Mouse (Mus musculus) CH12F3 (cell line): ENCODE results near the gene Calhm4.

Source experiments
- in situ Hi-C: fragments of 300-500 bp; cut with MboI; formaldehyde crosslinking; loops from 2 replicates; pipeline ENCODE4 v1.14.3; 2020; ENCODE audit warnings: low sequenced_read_pairs

The Calhm4 gene

GRCm38 (mm10) chr10:34044210-34044609 is at the start of gene Calhm4:
Gene Calhm4, minus strand, starts transcription at chr10:34044310.
- in situ Hi-C loops: no loop called here

- in situ Hi-C loops: no loop called here
Observed at GRCm38 (mm10) chr10:34091888-34092287, 47.8 kb upstream of the Calhm4 start.

DNA sequence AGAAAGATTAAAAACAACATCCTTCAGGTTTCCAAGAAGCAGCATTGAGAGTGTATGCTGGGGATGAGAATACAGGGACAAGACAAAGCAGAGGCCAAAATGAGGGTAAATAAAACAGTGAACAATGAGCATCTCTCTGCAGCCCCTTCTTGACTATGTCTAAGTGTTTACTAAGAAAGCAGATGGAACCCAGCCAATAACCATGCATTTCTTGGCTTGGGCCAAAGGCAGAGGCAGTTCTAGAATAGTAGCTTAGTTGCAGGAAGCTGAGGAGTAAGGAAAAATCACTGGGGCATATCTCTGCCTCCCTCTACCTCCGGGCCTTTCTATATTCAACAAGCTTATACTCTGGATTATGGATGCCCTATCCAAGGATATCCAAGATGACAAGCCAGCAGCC is 46.4 kb upstream of the Calhm4 start:
- in situ Hi-C loops: no loop called here

DNA sequence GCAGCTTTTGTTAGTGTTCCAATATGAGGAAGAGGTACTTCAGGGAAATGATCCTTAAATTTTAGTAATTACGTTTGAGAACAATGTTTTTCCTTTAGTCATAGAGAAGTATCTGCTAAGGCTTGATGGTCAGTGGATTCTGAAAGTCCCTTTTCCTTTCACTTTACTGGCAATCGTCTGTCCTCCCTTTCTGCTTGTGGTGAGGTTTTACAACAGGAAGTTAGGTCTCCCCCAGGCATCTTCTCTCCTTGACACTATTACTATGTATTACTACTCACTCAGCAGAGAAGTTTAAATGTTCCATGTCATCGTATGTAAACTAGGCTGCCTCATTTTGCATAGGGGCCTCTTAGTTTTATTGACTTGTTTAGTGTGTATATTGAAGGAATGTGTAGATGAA is 45.4 kb upstream of the Calhm4 start:
- in situ Hi-C loops: no loop called here

DNA sequence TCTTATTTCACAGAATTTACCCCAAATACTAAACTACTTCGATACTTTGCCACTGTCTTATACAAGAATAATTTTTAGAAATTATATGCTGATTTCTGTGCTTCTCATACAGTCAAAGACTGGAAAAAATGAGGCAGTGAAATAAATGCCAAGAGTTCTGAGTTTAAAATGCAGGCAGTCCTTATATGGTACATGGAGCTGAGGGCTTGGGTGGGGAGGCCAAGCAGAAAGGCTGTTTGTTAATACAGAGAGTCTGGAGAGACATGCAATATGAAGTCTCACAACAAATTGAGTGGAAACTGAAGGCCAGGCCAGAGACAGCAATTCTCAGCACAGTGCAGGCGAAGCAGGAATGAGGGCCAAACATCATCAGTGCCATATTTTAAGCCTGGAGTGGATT is 44.4 kb upstream of the Calhm4 start:
- in situ Hi-C loops: no loop called here

DNA sequence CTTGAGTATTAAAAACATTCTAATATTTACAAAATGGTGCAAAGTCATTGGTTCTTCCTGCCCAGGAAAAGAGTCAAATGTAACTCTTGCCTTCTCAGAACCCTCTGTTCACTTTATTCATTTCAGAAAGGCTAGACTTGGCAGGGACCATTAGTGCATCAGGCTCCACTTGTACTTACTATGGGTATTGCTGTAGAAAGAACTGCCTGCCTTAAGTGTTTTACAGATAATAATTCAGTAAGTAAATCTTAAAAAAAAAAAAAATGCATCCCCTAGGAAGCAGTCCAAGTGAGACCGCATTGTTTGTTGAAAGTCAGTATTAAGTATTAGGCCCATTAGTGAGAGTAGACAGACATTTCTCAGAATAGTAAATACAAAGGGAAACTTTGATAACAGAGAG is 42.4 kb upstream of the Calhm4 start:
- in situ Hi-C loops: no loop called here

GRCm38 (mm10) chr10:34074522-34075200 is 30.6 kb upstream of the Calhm4 start:
- in situ Hi-C loops: no loop called here

DNA sequence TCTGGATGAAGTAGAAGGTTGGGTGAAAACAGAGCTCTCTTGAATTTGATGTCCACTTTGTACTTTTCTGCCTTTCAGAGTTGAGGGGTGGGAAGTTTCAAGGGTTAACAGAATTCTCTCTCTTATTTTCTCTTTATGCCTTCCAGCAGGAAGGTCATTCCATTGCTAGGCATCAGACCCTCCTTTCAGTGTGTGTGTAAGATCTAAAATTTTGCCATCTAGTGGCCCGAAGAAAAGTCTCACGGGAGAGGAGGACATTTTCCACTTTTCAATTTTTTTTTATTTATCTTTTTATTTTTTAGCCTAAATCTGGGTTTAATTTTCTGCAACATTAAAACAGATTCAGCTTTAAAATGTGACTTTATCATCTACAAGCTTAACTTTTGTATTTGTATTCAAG is 27.5 kb upstream of the Calhm4 start:
- in situ Hi-C loops: no loop called here

DNA sequence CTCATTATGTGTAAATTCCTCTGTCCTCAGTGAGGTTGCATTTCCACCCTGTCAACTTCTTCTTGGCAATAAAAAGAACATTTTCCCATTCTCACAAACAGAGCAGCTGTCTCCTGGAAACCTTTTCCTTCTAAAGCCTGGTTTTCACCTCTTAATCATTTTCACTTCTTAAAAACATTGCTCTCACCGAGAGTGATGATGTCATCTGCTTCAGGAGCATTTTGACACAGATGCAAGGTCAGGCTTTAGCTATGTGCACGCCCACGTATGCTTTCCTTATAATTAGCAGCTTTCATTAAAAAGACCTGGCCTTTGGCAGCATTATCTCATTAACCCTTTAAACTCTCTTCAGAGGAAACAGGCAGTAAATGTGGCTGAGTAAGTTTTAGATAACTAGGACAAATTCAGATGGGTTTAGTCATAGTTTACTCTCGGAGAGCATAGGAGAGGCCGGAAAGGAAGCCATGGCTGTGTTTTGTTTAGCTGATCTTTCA is 26.9 kb upstream of the Calhm4 start:
- in situ Hi-C loops: no loop called here

DNA sequence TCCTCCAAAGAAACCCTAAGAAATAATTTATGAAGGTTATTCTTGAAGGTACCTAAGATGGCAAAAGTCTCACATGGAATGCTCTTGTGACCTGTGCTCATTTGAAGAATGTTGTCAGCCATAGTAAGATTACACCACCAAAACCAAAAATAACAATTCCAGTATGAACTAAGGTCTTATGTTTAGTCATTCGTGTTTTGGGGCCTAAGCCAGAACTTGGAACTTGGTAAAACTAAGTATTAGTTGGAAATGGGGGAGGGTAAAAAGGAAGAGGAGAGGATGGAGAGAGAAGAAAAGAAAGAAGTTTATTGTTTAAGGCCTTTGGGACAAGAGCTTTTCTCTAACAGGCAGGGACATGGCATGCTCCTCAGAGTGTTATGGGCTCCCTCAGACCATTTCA is 25.5 kb upstream of the Calhm4 start:
- in situ Hi-C loops: no loop called here

DNA sequence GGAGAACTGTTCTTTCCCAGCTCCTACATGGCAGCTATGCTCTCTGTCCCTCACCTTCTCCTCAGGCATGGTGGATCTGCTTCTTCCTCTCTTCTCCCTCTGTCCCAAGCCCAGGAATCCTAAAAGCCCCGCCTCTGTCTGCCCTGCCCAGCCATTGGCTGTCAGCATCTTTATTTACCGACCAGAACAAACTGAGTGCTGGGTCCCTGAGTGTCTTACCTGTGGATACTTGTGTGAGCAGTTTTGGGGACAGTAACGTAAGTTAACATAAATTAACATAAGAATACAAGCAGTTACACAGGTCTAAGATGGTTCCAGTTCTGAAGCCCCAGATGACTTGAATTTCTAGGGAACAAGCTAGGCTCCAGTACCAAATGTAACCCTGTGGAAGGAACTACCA is 22.5 kb upstream of the Calhm4 start:
- in situ Hi-C loops: no loop called here

- in situ Hi-C loops: no loop called here
Observed at GRCm38 (mm10) chr10:34053987-34054386, 9.9 kb upstream of the Calhm4 start.

- in situ Hi-C loops: no loop called here
Observed at GRCm38 (mm10) chr10:34037401-34037800, 6.7 kb downstream of the Calhm4 start, which contains the start of gene Trappc3l. Gene Trappc3l, plus strand, starts transcription at chr10:34037597.

DNA sequence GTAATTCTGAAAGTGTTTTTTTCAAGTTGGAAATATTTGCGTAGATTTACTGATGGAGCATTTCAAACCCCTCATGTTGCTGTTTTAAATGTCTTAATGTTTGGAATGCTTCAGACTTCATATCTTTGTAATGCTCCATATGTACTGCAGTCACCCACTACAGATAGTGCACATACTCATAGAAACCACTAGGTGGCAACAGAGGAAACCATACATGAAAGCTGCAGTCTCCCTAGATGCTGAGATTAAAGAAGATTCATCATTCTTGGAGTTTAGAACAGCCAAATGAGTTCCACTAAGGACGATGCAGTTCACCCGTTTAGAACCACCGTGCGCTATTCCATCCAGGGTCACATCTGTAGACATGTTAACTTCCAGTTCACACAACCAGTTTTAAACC is 7.5 kb downstream of the Calhm4 start:
- in situ Hi-C loops: no loop called here

GRCm38 (mm10) chr10:34033630-34034305 is 10.3 kb downstream of the Calhm4 start:
- in situ Hi-C loops: no loop called here

GRCm38 (mm10) chr10:34030322-34030721 is 13.8 kb downstream of the Calhm4 start:
- in situ Hi-C loops: no loop called here

DNA sequence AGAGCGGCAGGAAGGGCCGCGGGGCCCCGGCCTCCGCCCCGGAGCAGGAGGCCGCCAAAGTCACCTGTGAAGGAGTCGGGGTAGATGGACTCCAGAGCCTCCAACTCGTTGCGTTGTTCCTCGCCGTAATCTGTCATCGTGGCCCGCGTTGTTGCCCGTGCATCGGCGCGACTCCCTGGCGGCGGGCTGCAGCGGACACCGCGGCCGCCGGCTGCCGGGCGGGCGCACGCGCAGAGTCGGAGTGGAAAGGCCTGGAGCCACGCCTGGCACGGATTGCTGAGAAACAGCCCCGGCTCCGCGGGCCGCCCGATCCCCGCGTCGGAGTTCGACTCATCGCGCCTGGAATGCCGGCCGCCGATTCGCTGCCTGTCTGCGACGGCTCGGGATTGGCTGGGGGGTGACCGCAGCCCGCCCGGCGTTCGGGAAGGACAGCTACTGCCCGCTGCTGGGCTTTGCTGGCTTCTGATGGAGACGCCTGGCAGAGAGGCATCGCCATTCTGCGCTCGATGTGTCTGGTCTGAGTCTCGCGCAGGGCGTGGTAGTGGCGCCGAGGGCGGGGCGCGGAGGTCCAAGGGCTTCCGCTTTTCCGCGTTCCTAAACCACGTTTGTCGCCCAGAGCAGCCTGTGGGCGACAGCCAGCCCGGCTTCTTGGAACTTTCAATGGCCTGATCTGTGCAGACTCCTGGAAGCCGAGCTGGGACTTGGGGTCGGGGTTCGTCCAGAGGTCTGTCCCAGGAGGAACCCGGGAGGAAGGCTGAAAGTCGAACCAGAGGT is 24.6 kb downstream of the Calhm4 start, which contains the start of gene Rwdd1:
TSS of gene Rwdd1 (minus strand) at position 323 of the 774 bp plus-strand sequence.
- in situ Hi-C loops: no loop called here

DNA sequence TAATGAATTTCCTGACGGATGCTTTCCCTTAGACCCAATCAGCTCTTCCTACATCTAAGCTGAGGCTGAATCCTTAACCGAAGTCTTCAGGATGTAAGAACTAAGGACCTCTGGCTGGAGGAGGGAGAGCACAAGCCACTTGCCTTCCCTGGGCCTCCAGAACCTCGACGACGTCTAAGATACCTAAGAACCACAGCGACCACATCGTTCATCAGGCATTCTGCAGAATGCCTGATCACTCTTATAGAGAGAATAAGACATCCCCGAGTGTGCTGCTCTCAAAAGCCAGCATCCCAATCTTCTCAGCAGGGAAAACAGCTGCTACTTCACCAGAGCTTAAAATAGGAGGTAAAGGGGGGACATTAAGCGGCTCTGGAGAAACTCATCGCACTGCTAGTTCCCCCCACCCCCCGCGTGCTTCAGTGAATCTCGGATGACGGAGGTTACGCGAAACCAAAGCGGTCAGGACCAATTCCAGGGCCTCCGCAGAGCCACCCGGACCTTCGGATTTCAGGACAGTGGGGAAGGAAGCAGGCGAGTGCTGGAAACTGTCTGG is 25.3 kb downstream of the Calhm4 start:
- in situ Hi-C loops: no loop called here

DNA sequence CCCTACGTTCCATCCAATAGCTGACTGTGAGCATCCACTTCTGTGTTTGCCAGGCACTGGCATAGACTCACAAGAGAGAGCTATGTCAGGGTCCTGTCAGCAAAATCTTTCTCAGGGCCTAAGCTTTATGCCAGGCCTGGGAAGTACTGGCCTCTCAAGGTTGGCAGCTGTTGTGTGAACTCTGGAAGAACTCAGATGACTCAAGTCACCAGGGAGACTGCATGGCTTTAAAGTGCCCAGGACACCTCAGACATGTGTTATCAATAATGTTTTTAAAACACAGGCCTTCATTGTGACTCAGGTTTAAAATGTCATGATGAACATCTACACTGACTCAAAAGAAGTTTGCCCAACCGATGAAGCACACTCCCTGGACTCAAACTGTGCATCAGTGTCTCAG is 30.9 kb downstream of the Calhm4 start:
- in situ Hi-C loops: no loop called here

GRCm38 (mm10) chr10:34012581-34012980 is 31.5 kb downstream of the Calhm4 start:
- in situ Hi-C loops: no loop called here

- in situ Hi-C loops: no loop called here
Observed at GRCm38 (mm10) chr10:33998397-33998796, 45.7 kb downstream of the Calhm4 start.
